9 mouse cellular contexts compared by ENCODE assay signal in genomic region chr15:8629317-8629831, GRCm38 (mm10).
DNase-seq lines count a peak whose midpoint lies in the region; ATAC-seq and TF ChIP-seq lines count a peak whose summit lies in the region.
"Had no signal": no experiment of that assay in that cellular context is flagged by ENCODE, and none has a peak within 500 bp of the region (broad histone marks: within the 10 kb centered on the region; RNA-seq: fewer than 3 reads in every experiment).

No protein-coding gene starts in this region.

- peak; percentile 45; the same call in 1 of the 2 replicates for TF ChIP-seq CTCF in bone marrow, adult 2 months (IDR thresholded peaks at IDR 0.05; ENCODE audit: control insufficient read depth, insufficient read depth, low read length)

- H3K9me3 ChIP-seq in embryonic facial prominence, embryonic 14.5 days (ENCODE audit: control insufficient read depth, low read length), result no peaks in the 10 kb centered on the region
- H3K9me3 ChIP-seq in heart, embryonic 11.5 days (replicated peaks; ENCODE audit: control insufficient read depth, low read length), result no peaks in the 10 kb centered on the region
- H3K9me3 ChIP-seq in kidney, embryonic 14.5 days (ENCODE audit: control insufficient read depth, low read length), result no peaks in the 10 kb centered on the region
- no peaks in the 10 kb centered on the region for H3K9me3 ChIP-seq in limb, embryonic 13.5 days
- H3K9me3 ChIP-seq in midbrain, embryonic 13.5 days, result no peaks in the 10 kb centered on the region
- no peaks in the 10 kb centered on the region for H3K9me3 ChIP-seq in stomach, embryonic 14.5 days (ENCODE audit: control insufficient read depth, low read depth, low read length)
- H3K9me3 ChIP-seq: G1E had no signal

- DNase-seq in 3T3-L1 (ENCODE audit: low read depth, low spot score), result peak; percentile 84
- peak; percentile 91 for DNase-seq in embryonic facial prominence, embryonic 14.5 days (ENCODE audit: low spot score)

- H3K4me2 ChIP-seq in embryonic facial prominence, embryonic 14.5 days (ENCODE audit: low read depth, low read length), result peak overlapping the region; percentile 68
- peak overlapping the region; percentile 90 for H3K4me2 ChIP-seq in heart, embryonic 11.5 days
- peak overlapping the region; percentile 81 for H3K4me2 ChIP-seq in kidney, embryonic 14.5 days (replicated peaks; ENCODE audit: low read depth, low read length)
- peak overlapping the region; percentile 85 for H3K4me2 ChIP-seq in limb, embryonic 13.5 days (replicated peaks)
- H3K4me2 ChIP-seq in midbrain, embryonic 13.5 days (replicated peaks), result peak overlapping the region; percentile 78
- H3K4me2 ChIP-seq in stomach, embryonic 14.5 days (replicated peaks; ENCODE audit: low read depth, low read length), result peak overlapping the region; percentile 74

- H3K27me3 ChIP-seq in embryonic facial prominence, embryonic 14.5 days (replicated peaks; ENCODE audit: control insufficient read depth, insufficient read depth, low read length), result 0 out of 2 replicates have a peak, but pooled peaks cover 5% of the 10 kb centered on the region
- 0 out of 2 replicates have a peak, but pooled peaks cover 2% of the 10 kb centered on the region for H3K27me3 ChIP-seq in heart, embryonic 11.5 days (ENCODE audit: control insufficient read depth, insufficient read depth, low read length)
- H3K27me3 ChIP-seq in kidney, embryonic 14.5 days (ENCODE audit: control insufficient read depth, insufficient read depth, low read length), result peaks cover 3% of the 10 kb centered on the region; the same call in 1 of the 2 replicates
- peaks cover 23% of the 10 kb centered on the region for H3K27me3 ChIP-seq in limb, embryonic 13.5 days
- H3K27me3 ChIP-seq in midbrain, embryonic 13.5 days, result peaks cover 30% of the 10 kb centered on the region
- no peaks in the 10 kb centered on the region for H3K27me3 ChIP-seq in stomach, embryonic 14.5 days (ENCODE audit: control insufficient read depth, insufficient read depth, low read length)

- ATAC-seq in embryonic facial prominence, embryonic 14.5 days (ENCODE audit: low read depth), result peak; percentile 93
- peak; percentile 73 for ATAC-seq in heart, embryonic 11.5 days (replicated peaks; ENCODE audit: insufficient number of reproducible peaks, low FRiP score, low TSS enrichment)
- peak; percentile 91 for ATAC-seq in kidney, embryonic 14.5 days (ENCODE audit: low FRiP score, low TSS enrichment)
- peak; percentile 91 for ATAC-seq in limb, embryonic 13.5 days (ENCODE audit: low FRiP score, low read depth)
- ATAC-seq in midbrain, embryonic 13.5 days, result peak; percentile 95
- ATAC-seq in stomach, embryonic 14.5 days (ENCODE audit: insufficient number of reproducible peaks, insufficient read depth, low FRiP score, low read depth), result peak; percentile 79; the same call in 1 of the 2 replicates

- H3K4me3 ChIP-seq in bone marrow, adult 2 months (replicated peaks; ENCODE audit: control insufficient read depth, low read depth, low read length), result no peak overlapping the region
- peak overlapping the region; percentile 28 for H3K4me3 ChIP-seq in embryonic facial prominence, embryonic 14.5 days (ENCODE audit: low read depth, low read length)
- peak overlapping the region; percentile 45 for H3K4me3 ChIP-seq in heart, embryonic 11.5 days (ENCODE audit: low read depth, low read length)
- peak overlapping the region; percentile 41 for H3K4me3 ChIP-seq in kidney, embryonic 14.5 days (ENCODE audit: low read length)
- peak overlapping the region; percentile 47 for H3K4me3 ChIP-seq in limb, embryonic 13.5 days
- peak overlapping the region; percentile 48 for H3K4me3 ChIP-seq in midbrain, embryonic 13.5 days (replicated peaks)
- H3K4me3 ChIP-seq in stomach, embryonic 14.5 days (ENCODE audit: low read depth, low read length), result peak overlapping the region; percentile 25

- WGBS in bone marrow, adult 2 months, result 4% methylated on average over 13 of the region's 13 CpGs
- 0% methylated on average over 13 of the region's 13 CpGs for WGBS in embryonic facial prominence, embryonic 14.5 days
- WGBS in heart, embryonic 11.5 days (ENCODE audit: insufficient replicate concordance), result under 1% methylated on average over 13 of the region's 13 CpGs
- 2% methylated on average over 13 of the region's 13 CpGs for WGBS in kidney, embryonic 14.5 days
- under 1% methylated on average over 13 of the region's 13 CpGs for WGBS in limb, embryonic 13.5 days
- under 1% methylated on average over 13 of the region's 13 CpGs for WGBS in midbrain, embryonic 13.5 days
- whole genome bisulfite sequencing in stomach, embryonic 14.5 days, result under 1% methylated on average over 13 of the region's 13 CpGs

- H3K9ac ChIP-seq in embryonic facial prominence, embryonic 14.5 days (ENCODE audit: low read depth, low read length), result peak overlapping the region; percentile 59
- H3K9ac ChIP-seq in heart, embryonic 11.5 days (ENCODE audit: low read depth, low read length), result peak overlapping the region; percentile 54; the same call in 1 of the 2 replicates
- H3K9ac ChIP-seq in kidney, embryonic 14.5 days (ENCODE audit: low read depth, low read length), result peak overlapping the region; percentile 51
- H3K9ac ChIP-seq in limb, embryonic 13.5 days, result peak overlapping the region; percentile 63
- H3K9ac ChIP-seq in midbrain, embryonic 13.5 days (replicated peaks), result peak overlapping the region; percentile 71
- no peak overlapping the region for H3K9ac ChIP-seq in stomach, embryonic 14.5 days (replicated peaks; ENCODE audit: low read depth, low read length)

- no peak for TF ChIP-seq POLR2A in bone marrow, adult 2 months (IDR thresholded peaks at IDR 0.05; ENCODE audit: borderline replicate concordance, control insufficient read depth, low read depth, low read length)

- no peaks in the 10 kb centered on the region for H3K36me3 ChIP-seq in embryonic facial prominence, embryonic 14.5 days (ENCODE audit: control insufficient read depth, insufficient read depth, low read length)
- no peaks in the 10 kb centered on the region for H3K36me3 ChIP-seq in heart, embryonic 11.5 days (ENCODE audit: control insufficient read depth, insufficient read depth, low read length)
- no peaks in the 10 kb centered on the region for H3K36me3 ChIP-seq in kidney, embryonic 14.5 days (ENCODE audit: control insufficient read depth, insufficient read depth, low read length)
- H3K36me3 ChIP-seq in limb, embryonic 13.5 days, result no peaks in the 10 kb centered on the region
- H3K36me3 ChIP-seq in midbrain, embryonic 13.5 days, result no peaks in the 10 kb centered on the region
- no peaks in the 10 kb centered on the region for H3K36me3 ChIP-seq in stomach, embryonic 14.5 days (ENCODE audit: control insufficient read depth, insufficient read depth, low read length)
- H3K36me3 ChIP-seq: G1E had no signal

- H3K4me1 ChIP-seq in bone marrow, adult 2 months (ENCODE audit: control insufficient read depth, insufficient read depth, low read length), result no peaks in the 10 kb centered on the region; the same call in 1 of the 2 replicates
- peaks cover 8% of the 10 kb centered on the region; the same call in 1 of the 2 replicates for H3K4me1 ChIP-seq in embryonic facial prominence, embryonic 14.5 days (ENCODE audit: control insufficient read depth, insufficient read depth, low read length)
- H3K4me1 ChIP-seq in heart, embryonic 11.5 days (ENCODE audit: control insufficient read depth, insufficient read depth, low read length), result peaks cover 4% of the 10 kb centered on the region
- 0 out of 2 replicates have a peak, but pooled peaks cover 4% of the 10 kb centered on the region for H3K4me1 ChIP-seq in kidney, embryonic 14.5 days (ENCODE audit: control insufficient read depth, insufficient read depth, low read length)
- peaks cover 24% of the 10 kb centered on the region for H3K4me1 ChIP-seq in limb, embryonic 13.5 days
- H3K4me1 ChIP-seq in midbrain, embryonic 13.5 days (replicated peaks), result peaks cover 25% of the 10 kb centered on the region
- H3K4me1 ChIP-seq in stomach, embryonic 14.5 days (ENCODE audit: control insufficient read depth, insufficient read depth, low read length), result 0 out of 2 replicates have a peak, but pooled peaks cover 3% of the 10 kb centered on the region

- H3K27ac ChIP-seq in bone marrow, adult 2 months (ENCODE audit: control insufficient read depth, insufficient read depth, low read depth, low read length, poor library complexity), result no peak overlapping the region
- H3K27ac ChIP-seq in embryonic facial prominence, embryonic 14.5 days (replicated peaks; ENCODE audit: low read depth, low read length), result peak overlapping the region; percentile 52; the same call in 1 of the 2 replicates
- H3K27ac ChIP-seq in heart, embryonic 11.5 days (ENCODE audit: low read depth, low read length), result no peak overlapping the region
- peak overlapping the region; percentile 17; the same call in 1 of the 2 replicates for H3K27ac ChIP-seq in kidney, embryonic 14.5 days (ENCODE audit: low read depth, low read length)
- H3K27ac ChIP-seq in limb, embryonic 13.5 days, result 0 out of 2 replicates have a peak overlapping the region, but pooled peaks have one; percentile 15
- H3K27ac ChIP-seq in midbrain, embryonic 13.5 days, result peak overlapping the region; percentile 58; the same call in 1 of the 2 replicates
- no peak overlapping the region for H3K27ac ChIP-seq in stomach, embryonic 14.5 days (ENCODE audit: low read length)

Comparison
In these comparisons a context has a peak if more than half of its experiments do, and no peak if none do; other contexts are left out.
1. H3K27ac ChIP-seq: peak in embryonic facial prominence, embryonic 14.5 days (single experiment), kidney, embryonic 14.5 days (single experiment), limb, embryonic 13.5 days (single experiment) and midbrain, embryonic 13.5 days (single experiment); none in bone marrow, adult 2 months (single experiment), heart, embryonic 11.5 days (single experiment) and stomach, embryonic 14.5 days (single experiment).
2. Peak in every context shown above with its lines, with median percentiles within 50 percentile points of each other: ATAC-seq and H3K4me2 ChIP-seq.